Mouse (Mus musculus): ENCODE results near the gene Ahnak. TPM values are rescaled to one million over a fixed set of nuclear protein-coding genes. Genes with fewer than 3 reads are reported as not detected.
A peak's percentile ranks its signal among the peaks of the same experiment; 100 is the strongest.

The Ahnak gene
- total RNA-seq, 1 experiment = 155 TPM

GRCm38 (mm10) chr19:9103986-9104385, 114.9 kb downstream of the Ahnak start:
- Histone ChIP-seq H3K36me3 (ENCODE audit: control insufficient read depth, insufficient read depth, low read length, poor library complexity, severe bottlenecking) (no peaks in the 10 kb centered on the region), H3K9me3 (ENCODE audit: control insufficient read depth, insufficient read depth, low read depth, low read length) (no peaks in the 10 kb centered on the region), H3K9ac (ENCODE audit: insufficient read depth, low read depth, low read length, poor library complexity, severe bottlenecking) (no peak overlapping the region), H3K27ac (ENCODE audit: insufficient read depth, low read depth, low read length, poor library complexity, severe bottlenecking) (no peak overlapping the region), H3K4me3 (ENCODE audit: insufficient read depth in 1 of 2, low read depth in 1 of 2, low read length in 2 of 2, poor library complexity in 1 of 2, severe bottlenecking in 1 of 2) (no peak overlapping the region), H3K4me1 (ENCODE audit: control insufficient read depth in 2 of 2, insufficient read depth in 2 of 2, low read length in 2 of 2, poor library complexity in 1 of 2) (peaks cover 5 to 14% of the 10 kb centered on the region in 2 experiments; a peak in 1 of 4 replicates)
- TF ChIP-seq ZNF384 (IDR thresholded peaks at IDR 0.05; ENCODE audit: low read depth, low read length) (no peak), HCFC1 (IDR thresholded peaks at IDR 0.05; ENCODE audit: borderline replicate concordance, insufficient read depth, low read length) (no peak), ZC3H11A (IDR thresholded peaks at IDR 0.05; ENCODE audit: borderline replicate concordance, low read depth, low read length) (no peak), CHD2 (IDR thresholded peaks at IDR 0.05; ENCODE audit: low read depth, low read length) (no peak), MAFK (IDR thresholded peaks at IDR 0.05; ENCODE audit: insufficient read depth, low read depth, low read length) (no peak)
- DNase-seq (ENCODE audit: low read depth, low spot score) = no peak
- in situ Hi-C loops (cut with MboI; ENCODE audit: low sequenced_read_pairs in 2 of 2, unreplicated experiment in 2 of 2) = no loop called here

- TF ChIP-seq CHD2 (IDR thresholded peaks at IDR 0.05; ENCODE audit: low read depth, low read length) (no peak), ZNF384 (IDR thresholded peaks at IDR 0.05; ENCODE audit: low read depth, low read length) (no peak), MAFK (IDR thresholded peaks at IDR 0.05; ENCODE audit: insufficient read depth, low read depth, low read length) (no peak), ZC3H11A (IDR thresholded peaks at IDR 0.05; ENCODE audit: borderline replicate concordance, low read depth, low read length) (no peak), HCFC1 (IDR thresholded peaks at IDR 0.05; ENCODE audit: borderline replicate concordance, insufficient read depth, low read length) (no peak)
- Histone ChIP-seq H3K36me3 (ENCODE audit: control insufficient read depth, insufficient read depth, low read length, poor library complexity, severe bottlenecking) (no peaks in the 10 kb centered on the region), H3K4me1 (ENCODE audit: control insufficient read depth in 2 of 2, insufficient read depth in 2 of 2, low read length in 2 of 2, poor library complexity in 1 of 2) (peaks cover 5 to 14% of the 10 kb centered on the region in 2 experiments; a peak in 1 of 4 replicates), H3K9me3 (ENCODE audit: control insufficient read depth, insufficient read depth, low read depth, low read length) (no peaks in the 10 kb centered on the region), H3K9ac (ENCODE audit: insufficient read depth, low read depth, low read length, poor library complexity, severe bottlenecking) (no peak overlapping the region), H3K4me3 (ENCODE audit: insufficient read depth in 1 of 2, low read depth in 1 of 2, low read length in 2 of 2, poor library complexity in 1 of 2, severe bottlenecking in 1 of 2) (no peak overlapping the region), H3K27ac (ENCODE audit: insufficient read depth, low read depth, low read length, poor library complexity, severe bottlenecking) (no peak overlapping the region)
- no peak for DNase-seq (ENCODE audit: low read depth, low spot score)
- in situ Hi-C loops (cut with MboI; ENCODE audit: low sequenced_read_pairs in 2 of 2, unreplicated experiment in 2 of 2) = no loop called here
These were observed 116.1 kb downstream of the Ahnak start for GRCm38 (mm10) chr19:9105101-9105685.

DNA sequence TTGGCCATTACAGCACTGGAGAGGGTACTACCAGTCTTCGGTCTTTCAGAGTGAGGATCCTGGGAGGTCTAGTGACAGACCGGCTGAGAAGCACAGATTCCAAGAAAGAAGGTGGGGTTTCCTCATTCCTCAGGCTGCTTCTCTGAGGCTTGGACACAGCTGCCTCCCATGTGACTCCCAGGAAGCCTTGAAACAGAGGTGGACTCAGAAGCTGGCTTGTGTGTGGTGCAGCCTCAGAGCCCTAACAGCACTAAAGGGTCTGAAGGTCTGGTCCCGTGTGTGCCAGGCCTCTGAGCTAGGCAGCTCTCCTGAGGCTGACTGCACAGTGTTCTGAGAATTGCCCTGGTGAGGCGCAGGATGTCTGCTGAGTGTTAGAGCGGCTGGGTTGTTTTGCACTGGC, 117.0 kb downstream of the Ahnak start:
- no peak overlapping the region for H3K4me3 ChIP-seq (ENCODE audit: insufficient read depth in 1 of 2, low read depth in 1 of 2, low read length in 2 of 2, poor library complexity in 1 of 2, severe bottlenecking in 1 of 2)
- H3K27ac ChIP-seq (ENCODE audit: insufficient read depth, low read depth, low read length, poor library complexity, severe bottlenecking) = no peak overlapping the region
- DNase-seq (ENCODE audit: low read depth, low spot score) = no peak
- H3K36me3 ChIP-seq (ENCODE audit: control insufficient read depth, insufficient read depth, low read length, poor library complexity, severe bottlenecking) = no peaks in the 10 kb centered on the region
- H3K4me1 ChIP-seq (ENCODE audit: control insufficient read depth in 2 of 2, insufficient read depth in 2 of 2, low read length in 2 of 2, poor library complexity in 1 of 2) = peaks cover 5 to 14% of the 10 kb centered on the region in 2 experiments; a peak in 1 of 4 replicates
- H3K9ac ChIP-seq (ENCODE audit: insufficient read depth, low read depth, low read length, poor library complexity, severe bottlenecking) = no peak overlapping the region
- H3K9me3 ChIP-seq (ENCODE audit: control insufficient read depth, insufficient read depth, low read depth, low read length) = no peaks in the 10 kb centered on the region
- TF ChIP-seq CHD2 (IDR thresholded peaks at IDR 0.05; ENCODE audit: low read depth, low read length) (no peak), ZC3H11A (IDR thresholded peaks at IDR 0.05; ENCODE audit: borderline replicate concordance, low read depth, low read length) (no peak), MAFK (IDR thresholded peaks at IDR 0.05; ENCODE audit: insufficient read depth, low read depth, low read length) (no peak), HCFC1 (IDR thresholded peaks at IDR 0.05; ENCODE audit: borderline replicate concordance, insufficient read depth, low read length) (no peak)
- in situ Hi-C loops (cut with MboI; ENCODE audit: low sequenced_read_pairs in 2 of 2, unreplicated experiment in 2 of 2) = no loop called here

GRCm38 (mm10) chr19:9106751-9107378, 117.8 kb downstream of the Ahnak start:
- in situ Hi-C loops (cut with MboI; ENCODE audit: low sequenced_read_pairs in 2 of 2, unreplicated experiment in 2 of 2) = no loop called here
- Histone ChIP-seq H3K4me1 (ENCODE audit: control insufficient read depth in 2 of 2, insufficient read depth in 2 of 2, low read length in 2 of 2, poor library complexity in 1 of 2) (peaks cover 5 to 14% of the 10 kb centered on the region in 2 experiments; a peak in 1 of 4 replicates), H3K4me3 (ENCODE audit: insufficient read depth in 1 of 2, low read depth in 1 of 2, low read length in 2 of 2, poor library complexity in 1 of 2, severe bottlenecking in 1 of 2) (no peak overlapping the region), H3K36me3 (ENCODE audit: control insufficient read depth, insufficient read depth, low read length, poor library complexity, severe bottlenecking) (no peaks in the 10 kb centered on the region), H3K9me3 (ENCODE audit: control insufficient read depth, insufficient read depth, low read depth, low read length) (no peaks in the 10 kb centered on the region), H3K9ac (ENCODE audit: insufficient read depth, low read depth, low read length, poor library complexity, severe bottlenecking) (no peak overlapping the region), H3K27ac (ENCODE audit: insufficient read depth, low read depth, low read length, poor library complexity, severe bottlenecking) (peak overlapping the region; percentile 4; the same call in 1 of the 2 replicates)
- no peak for DNase-seq (ENCODE audit: low read depth, low spot score)
- TF ChIP-seq MAFK (IDR thresholded peaks at IDR 0.05; ENCODE audit: insufficient read depth, low read depth, low read length) = no peak
- TF ChIP-seq ZNF384 (IDR thresholded peaks at IDR 0.05; ENCODE audit: low read depth, low read length) = no peak
- TF ChIP-seq HCFC1 (IDR thresholded peaks at IDR 0.05; ENCODE audit: borderline replicate concordance, insufficient read depth, low read length) = no peak
- TF ChIP-seq ZC3H11A (IDR thresholded peaks at IDR 0.05; ENCODE audit: borderline replicate concordance, low read depth, low read length) = no peak
- no peak for TF ChIP-seq CHD2 (IDR thresholded peaks at IDR 0.05; ENCODE audit: low read depth, low read length)

Data from ES-E14 (cell line).